Mouse (Mus musculus) bone marrow, adult 2 months (tissue): ENCODE data around the gene Neu3.

Experiments
- CTCF ChIP-seq: fragments of 200-500 bp; IDR thresholded peaks from 2 replicates; pipeline ENCODE4 v1.5.1; 2011; ENCODE audit warnings: low read length, control low read depth; ENCODE audit not compliant: control insufficient read depth, insufficient read depth
- POLR2A ChIP-seq: fragments of 200-500 bp; IDR thresholded peaks from 2 replicates; pipeline ENCODE4 v1.6.1; 2011; ENCODE audit warnings: low read depth, mild to moderate bottlenecking, control low read depth, low read length, borderline replicate concordance; ENCODE audit not compliant: control insufficient read depth

DNA sequence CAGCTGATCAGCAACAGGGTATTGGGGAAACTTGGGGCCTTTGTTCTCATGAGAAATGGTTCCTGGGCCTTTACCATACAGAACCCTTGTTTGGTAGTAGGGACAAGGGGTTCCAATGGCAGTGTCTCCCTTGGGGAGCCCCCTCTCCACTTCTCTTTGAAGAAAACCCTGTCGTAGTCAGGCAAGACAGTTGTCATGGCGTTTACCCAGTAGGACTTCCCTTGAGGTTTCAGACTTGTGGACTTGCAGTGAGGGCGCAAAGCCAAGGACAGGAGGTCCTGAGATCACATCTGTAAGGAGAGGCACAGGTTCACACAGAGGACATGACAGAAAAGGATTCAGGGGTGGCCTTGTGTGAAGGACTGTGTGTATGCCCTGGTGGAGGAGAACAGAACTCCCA, 31.7 kb downstream of the Neu3 start:
- TF ChIP-seq CTCF, result no peak
- no peak for TF ChIP-seq POLR2A
